Mouse (Mus musculus) midbrain, postnatal 0 days (tissue): ENCODE results near the gene March2. TPM values are rescaled to one million over a fixed set of nuclear protein-coding genes. Genes with fewer than 3 reads are reported as not detected.
"Not testable (repeated sequence)": the region's sequence is repeated elsewhere in the genome, so short reads cannot be mapped to it uniquely, and the experiment has no call there.

Experiments
- ATAC-seq: fragments of 200-750 bp; cut with Nextera tagmentation; 2 replicates; pipeline ENCODE4 v1.8.0; 2017; ENCODE audit warnings: moderate number of reproducible peaks, mild to moderate bottlenecking, moderate TSS enrichment, moderate library complexity; ENCODE audit not compliant: low FRiP score
- DNase-seq: peaks from one replicate; pipeline ENCODE4 v3.0.0-alpha.2; 2015; ENCODE audit warnings: low spot score
- H3K27ac ChIP-seq: fragments of 300-500 bp; sonication (generic); 2 replicates; pipeline ENCODE4 v1.5.1; 2014; ENCODE audit warnings: low read depth, mild to moderate bottlenecking, low read length, mixed read lengths
- H3K27me3 ChIP-seq: fragments of 300-500 bp; sonication (generic); 2 replicates; pipeline ENCODE4 v1.6.1; 2014; ENCODE audit warnings: low read length, control low read depth, mixed read lengths; ENCODE audit not compliant: insufficient read depth
- H3K36me3 ChIP-seq: fragments of 300-500 bp; sonication (generic); 2 replicates; pipeline ENCODE4 v1.6.1; 2014; ENCODE audit warnings: low read length, control low read depth, mixed read lengths; ENCODE audit not compliant: insufficient read depth
- H3K4me1 ChIP-seq: fragments of 300-500 bp; sonication (generic); 2 replicates; pipeline ENCODE4 v1.6.1; 2014; ENCODE audit warnings: mild to moderate bottlenecking, control low read depth, antibody characterized with exemption, low read length, mixed read lengths; ENCODE audit not compliant: insufficient read depth
- H3K4me2 ChIP-seq: fragments of 300-500 bp; sonication (generic); 2 replicates; pipeline ENCODE4 v1.6.1; 2014; ENCODE audit warnings: low read depth, mild to moderate bottlenecking, low read length, mixed read lengths; ENCODE audit not compliant: poor library complexity, severe bottlenecking
- H3K4me3 ChIP-seq: fragments of 300-500 bp; sonication (generic); 2 replicates; pipeline ENCODE4 v1.5.1; 2014; ENCODE audit warnings: low read depth, mild to moderate bottlenecking, low read length, moderate library complexity
- H3K9ac ChIP-seq: fragments of 300-500 bp; sonication (generic); replicated peaks from 2 replicates; pipeline ENCODE4 v1.6.1; 2014; ENCODE audit warnings: mild to moderate bottlenecking, low read length, moderate library complexity, mixed read lengths; ENCODE audit not compliant: poor library complexity, severe bottlenecking
- H3K9me3 ChIP-seq: fragments of 300-500 bp; sonication (generic); 2 replicates; pipeline ENCODE4 v1.6.1; 2016; ENCODE audit warnings: low read length, control low read depth
- CTCF ChIP-seq: IDR thresholded peaks from 2 replicates; pipeline ENCODE4 v1.5.1; 2016; ENCODE audit warnings: antibody characterized with exemption, mild to moderate bottlenecking
- WGBS: fragments of 180-500 bp; shearing (Covaris S2); extraction: QIAGEN DNeasy Blood & Tissue Kit; methylation state at CpG from one replicate; pipeline ENCODE4 v1.1.7; 2014; 5-methylcytosine and 5-hydroxymethylcytosine counted together
- polyA plus RNA-seq: library from polyadenylated mRNA; unstranded; fragments of >200 nt; fragmentation: Nextera tagmentation; extraction: Ambion mirVana; gene quantifications from 2 replicates; pipeline ENCODE4 v1.2.1, GENCODE M21; 2015
- total RNA-seq: library from RNA; depleted of rRNA; stranded (reverse); fragments of >200 nt; gene quantifications from 2 replicates; pipeline ENCODE4 v1.2.3, GENCODE M21; 2014

The March2 gene
- total and polyA plus RNA-seq, 2 experiments from 2014 or later: 65.2 to 100 TPM

- Histone ChIP-seq H3K4me3 (no peak overlapping the region), H3K4me2 (no peak overlapping the region), H3K27ac (no peak overlapping the region), H3K36me3 (peaks cover 29% of the 10 kb centered on the region), H3K27me3 (no peaks in the 10 kb centered on the region), H3K4me1 (no peaks in the 10 kb centered on the region), H3K9ac (no peak overlapping the region), H3K9me3 (no peaks in the 10 kb centered on the region)
- DNase-seq (peak; percentile 56), ATAC-seq (peak; percentile 44; the same call in 1 of the 2 replicates)
- WGBS: 73% methylated on average over 2 of the region's 2 CpGs
- peak; percentile 70 for TF ChIP-seq CTCF
Observed at GRCm38 (mm10) chr17:33746011-33746410, 27.5 kb upstream of the March2 start.

GRCm38 (mm10) chr17:33744686-33745384 lies 26.4 kb upstream of the March2 start:
- H3K9ac ChIP-seq: no peak overlapping the region
- ATAC-seq (no peak), DNase-seq (no peak)
- WGBS: 89% methylated on average over 5 of the region's 5 CpGs
- H3K4me3 ChIP-seq: no peak overlapping the region
- no peak for TF ChIP-seq CTCF
- H3K27me3 ChIP-seq: no peaks in the 10 kb centered on the region
- peaks cover 29% of the 10 kb centered on the region for H3K36me3 ChIP-seq
- H3K9me3 ChIP-seq: no peaks in the 10 kb centered on the region
- no peaks in the 10 kb centered on the region for H3K4me1 ChIP-seq
- no peak overlapping the region for H3K4me2 ChIP-seq
- no peak overlapping the region for H3K27ac ChIP-seq

GRCm38 (mm10) chr17:33742420-33742819 lies 23.9 kb upstream of the March2 start:
- Histone ChIP-seq H3K36me3 (peaks cover 10% of the 10 kb centered on the region), H3K4me2 (no peak overlapping the region), H3K27me3 (no peaks in the 10 kb centered on the region), H3K4me1 (no peaks in the 10 kb centered on the region), H3K4me3 (no peak overlapping the region), H3K9ac (no peak overlapping the region), H3K9me3 (no peaks in the 10 kb centered on the region), H3K27ac (no peak overlapping the region)
- WGBS: 100% methylated on average over 1 of the region's 1 CpGs
- ATAC-seq: no peak
- no peak for DNase-seq
- TF ChIP-seq CTCF: no peak

- ATAC-seq, H3K4me3 ChIP-seq, H3K9ac ChIP-seq, H3K9me3 ChIP-seq, H3K4me1 ChIP-seq, H3K27ac ChIP-seq, H3K27me3 ChIP-seq, H3K36me3 ChIP-seq, DNase-seq, H3K4me2 ChIP-seq: not testable (repeated sequence)
- 84% methylated on average over 10 of the region's 10 CpGs for WGBS
Observed at GRCm38 (mm10) chr17:33733526-33733925, 15.1 kb upstream of the March2 start.

- not testable (repeated sequence) for ATAC-seq, H3K9me3 ChIP-seq, H3K27ac ChIP-seq, H3K27me3 ChIP-seq, H3K4me1 ChIP-seq, H3K4me2 ChIP-seq, H3K4me3 ChIP-seq, H3K36me3 ChIP-seq, DNase-seq, H3K9ac ChIP-seq
- WGBS: 78% methylated on average over 9 of the region's 9 CpGs
Observed at GRCm38 (mm10) chr17:33732556-33733083, 14.2 kb upstream of the March2 start.

- ATAC-seq: no peak
- WGBS: 70% methylated on average over 2 of the region's 2 CpGs
- H3K4me2 ChIP-seq: no peak overlapping the region
Observed at GRCm38 (mm10) chr17:33729215-33729614, 10.7 kb upstream of the March2 start.

More at GRCm38 (mm10) chr17:33729215-33729614, 10.7 kb upstream of the March2 start:
- no peaks in the 10 kb centered on the region for H3K27me3 ChIP-seq
- no peaks in the 10 kb centered on the region for H3K36me3 ChIP-seq
- H3K4me3 ChIP-seq: no peak overlapping the region
- DNase-seq: no peak
- no peak overlapping the region for H3K27ac ChIP-seq
- H3K9me3 ChIP-seq: no peaks in the 10 kb centered on the region
- H3K9ac ChIP-seq: no peak overlapping the region
- peak; percentile 50 for TF ChIP-seq CTCF
- H3K4me1 ChIP-seq: no peaks in the 10 kb centered on the region
